Comparison of ENCODE assay signal across 18 mouse cellular contexts in genomic region chr1:87770486-87770885, GRCm38 (mm10). TPM values are rescaled to one million over a fixed set of nuclear protein-coding genes. Genes with fewer than 3 reads are reported as not detected.
DNase-seq lines count a peak whose midpoint lies in the region; ATAC-seq lines count a peak whose summit lies in the region.
"Had no signal": no experiment of that assay in that cellular context is flagged by ENCODE, and none has a peak within 500 bp of the region (broad histone marks: within the 10 kb centered on the region; RNA-seq: fewer than 3 reads in every experiment).

No protein-coding gene starts in this region.

- H3K4me3 ChIP-seq in liver, embryonic 15.5 days (replicated peaks) = no peak overlapping the region
- no peak overlapping the region for H3K4me3 ChIP-seq in forebrain, embryonic 12.5 days (replicated peaks)
- no peak overlapping the region for H3K4me3 ChIP-seq in hindbrain, embryonic 16.5 days (ENCODE audit: low read length)
- H3K4me3 ChIP-seq: embryonic facial prominence, embryonic 13.5 days; forebrain, embryonic 13.5 days; gastrocnemius, adult 2 months; heart, embryonic 13.5 days; hindbrain, embryonic 13.5 days had no signal

- peaks cover 8% of the 10 kb centered on the region; the same call in 1 of the 2 replicates for H3K4me1 ChIP-seq in liver, embryonic 15.5 days (replicated peaks)
- H3K4me1 ChIP-seq in forebrain, embryonic 12.5 days = no peaks in the 10 kb centered on the region
- no peaks in the 10 kb centered on the region for H3K4me1 ChIP-seq in hindbrain, embryonic 16.5 days (ENCODE audit: control insufficient read depth, insufficient read depth, low read depth, low read length)
- H3K4me1 ChIP-seq: embryonic facial prominence, embryonic 13.5 days; forebrain, embryonic 13.5 days; heart, embryonic 13.5 days; hindbrain, embryonic 13.5 days had no signal

- H3K9me3 ChIP-seq in liver, embryonic 15.5 days (replicated peaks) = no peaks in the 10 kb centered on the region
- no peaks in the 10 kb centered on the region for H3K9me3 ChIP-seq in forebrain, embryonic 12.5 days
- no peaks in the 10 kb centered on the region for H3K9me3 ChIP-seq in hindbrain, embryonic 16.5 days (ENCODE audit: control insufficient read depth, low read length)
- H3K9me3 ChIP-seq: embryonic facial prominence, embryonic 13.5 days; forebrain, embryonic 13.5 days; heart, embryonic 13.5 days; hindbrain, embryonic 13.5 days had no signal

- ATAC-seq in common myeloid progenitor, adult 5-6 weeks (replicated peaks; ENCODE audit: low read depth, poor library complexity, severe bottlenecking) = peak; percentile 62
- ATAC-seq in liver, embryonic 15.5 days (ENCODE audit: insufficient read depth) = peak; percentile 62
- peak; percentile 83 for ATAC-seq in megakaryocyte-erythroid progenitor cell, adult 5-6 weeks (replicated peaks; ENCODE audit: low FRiP score, low TSS enrichment, poor library complexity, severe bottlenecking)
- ATAC-seq in forebrain, embryonic 12.5 days (ENCODE audit: low FRiP score) = no peak
- ATAC-seq in hindbrain, embryonic 16.5 days = no peak
- ATAC-seq: forebrain, embryonic 13.5 days had no signal

- 31% methylated on average over 3 of the region's 3 CpGs for WGBS in liver, embryonic 15.5 days (ENCODE audit: insufficient replicate concordance)
- 93% methylated on average over 3 of the region's 3 CpGs for WGBS in forebrain, embryonic 12.5 days
- WGBS in hindbrain, embryonic 16.5 days = 92% methylated on average over 3 of the region's 3 CpGs

- H3K27ac ChIP-seq in liver, embryonic 15.5 days (replicated peaks) = peak overlapping the region; percentile 25; the same call in 1 of the 2 replicates
- H3K27ac ChIP-seq in forebrain, embryonic 12.5 days = no peak overlapping the region
- H3K27ac ChIP-seq in hindbrain, embryonic 16.5 days (ENCODE audit: low read depth, low read length) = no peak overlapping the region
- H3K27ac ChIP-seq: embryonic facial prominence, embryonic 13.5 days; forebrain, embryonic 13.5 days; gastrocnemius, adult 2 months; heart, embryonic 13.5 days; hindbrain, embryonic 13.5 days had no signal

- no peak overlapping the region for H3K4me2 ChIP-seq in liver, embryonic 15.5 days
- no peak overlapping the region for H3K4me2 ChIP-seq in forebrain, embryonic 12.5 days
- no peak overlapping the region for H3K4me2 ChIP-seq in hindbrain, embryonic 16.5 days (ENCODE audit: low read length)
- H3K4me2 ChIP-seq: embryonic facial prominence, embryonic 13.5 days; forebrain, embryonic 13.5 days; heart, embryonic 13.5 days; hindbrain, embryonic 13.5 days had no signal

- no peak overlapping the region for H3K9ac ChIP-seq in liver, embryonic 15.5 days
- H3K9ac ChIP-seq in forebrain, embryonic 12.5 days = no peak overlapping the region
- H3K9ac ChIP-seq in hindbrain, embryonic 16.5 days (ENCODE audit: low read depth, low read length) = no peak overlapping the region
- H3K9ac ChIP-seq: embryonic facial prominence, embryonic 13.5 days; forebrain, embryonic 13.5 days; heart, embryonic 13.5 days; hindbrain, embryonic 13.5 days had no signal

- H3K27me3 ChIP-seq in liver, embryonic 15.5 days = no peaks in the 10 kb centered on the region
- no peaks in the 10 kb centered on the region for H3K27me3 ChIP-seq in forebrain, embryonic 12.5 days
- no peaks in the 10 kb centered on the region for H3K27me3 ChIP-seq in hindbrain, embryonic 16.5 days (replicated peaks; ENCODE audit: control insufficient read depth, insufficient read depth, low read length)
- H3K27me3 ChIP-seq: embryonic facial prominence, embryonic 13.5 days; forebrain, embryonic 13.5 days; heart, embryonic 13.5 days; hindbrain, embryonic 13.5 days had no signal

- peak; percentile 90 for DNase-seq in MEL-GATA-1-ER (ENCODE audit: extremely low read depth, low read depth)
- no peak for DNase-seq in layer of hippocampus, adult 11-12 months (ENCODE audit: low spot score)
- DNase-seq: adrenal gland, postnatal 10 days; cerebellum, adult 11-12 months; cerebellum, adult 9-10 months; cerebellum, postnatal 25 days; gastrocnemius, adult 2 months; gastrocnemius, postnatal 25 days; heart, postnatal 36 days had no signal

- peaks cover 98% of the 10 kb centered on the region for H3K36me3 ChIP-seq in liver, embryonic 15.5 days (replicated peaks)
- H3K36me3 ChIP-seq in forebrain, embryonic 12.5 days (replicated peaks) = peaks cover 92% of the 10 kb centered on the region
- peaks cover 77% of the 10 kb centered on the region for H3K36me3 ChIP-seq in hindbrain, embryonic 16.5 days (ENCODE audit: control insufficient read depth, insufficient read depth, low read length)

RNA-seq across cellular contexts. Expression of gene Atg16l1, which starts 14.8 kb away (rescaled TPM):
- 60.4 and 61.7 TPM in 2 replicates for total RNA-seq in common myeloid progenitor, adult 5-6 weeks (2017)
- polyA plus RNA-seq in liver, embryonic 15.5 days (2015; fragmentation: Nextera tagmentation; extraction: Ambion mirVana) = 15.0 and 16.4 TPM in 2 replicates
- total RNA-seq in megakaryocyte-erythroid progenitor cell, adult 5-6 weeks (2014; fragmentation: Nextera tagmentation) = 43.1 and 47.6 TPM in 2 replicates
- total RNA-seq in megakaryocyte-erythroid progenitor cell, adult 5-6 weeks (2017) = 58.1 and 59.8 TPM in 2 replicates
- polyA plus RNA-seq in forebrain, embryonic 12.5 days (2016; fragmentation: Nextera tagmentation; extraction: Ambion mirVana) = 46.6 and 51.4 TPM in 2 replicates
- 71.6 and 74.2 TPM in 2 replicates for polyA plus RNA-seq in hindbrain, embryonic 16.5 days (2015; fragmentation: Nextera tagmentation; extraction: Ambion mirVana)

RNA-seq across cellular contexts. Expression of gene Sag, which starts 33.0 kb away (rescaled TPM):
- total RNA-seq in common myeloid progenitor, adult 5-6 weeks (2017) = 0.59 and 0.78 TPM in 2 replicates
- polyA plus RNA-seq in liver, embryonic 15.5 days (2015; fragmentation: Nextera tagmentation; extraction: Ambion mirVana) = 0.44 and 0.66 TPM in 2 replicates
- 2.1 and 3.2 TPM in 2 replicates for total RNA-seq in megakaryocyte-erythroid progenitor cell, adult 5-6 weeks (2014; fragmentation: Nextera tagmentation)
- 0.95 and 2.0 TPM in 2 replicates for total RNA-seq in megakaryocyte-erythroid progenitor cell, adult 5-6 weeks (2017)
- 2.7 TPM in 2 replicates for polyA plus RNA-seq in forebrain, embryonic 12.5 days (2016; fragmentation: Nextera tagmentation; extraction: Ambion mirVana)
- polyA plus RNA-seq in hindbrain, embryonic 16.5 days (2015; fragmentation: Nextera tagmentation; extraction: Ambion mirVana) = 1.7 TPM in 2 replicates

Comparison
In these comparisons a context has a peak if more than half of its experiments do, and no peak if none do; other contexts are left out.
1. ATAC-seq: peak in common myeloid progenitor, adult 5-6 weeks (single experiment), liver, embryonic 15.5 days (single experiment) and megakaryocyte-erythroid progenitor cell, adult 5-6 weeks (single experiment); none in forebrain, embryonic 12.5 days (single experiment) and hindbrain, embryonic 16.5 days (single experiment).